Mouse (Mus musculus) fat pad, adult 2 months (tissue): ENCODE results near the gene Gm4985.
"Not testable (repeated sequence)": the region's sequence is repeated elsewhere in the genome, so short reads cannot be mapped to it uniquely, and the experiment has no call there.

Experiments
- DNase-seq: peaks from one replicate; pipeline ENCODE4 v3.0.0-alpha.2; 2011; ENCODE audit warnings: low read depth, low spot score; ENCODE audit errors: extremely low read depth

Gm4985 gene

GRCm38 (mm10) chrX:23958834-23959233 lies at the start of gene Gm4985:
Gene Gm4985 (minus strand): TSS chrX:23958934.
- DNase-seq = not testable (repeated sequence)

- DNase-seq = no peak
Measured at GRCm38 (mm10) chrX:23954161-23954560, 4.6 kb downstream of the Gm4985 start.
